Mouse (Mus musculus) left cerebral cortex, postnatal 25 days (tissue): ENCODE results near the gene Rsg1. TPM values are rescaled to one million over a fixed set of nuclear protein-coding genes. Genes with fewer than 3 reads are reported as not detected.

Source experiments
- DNase-seq, 2 experiments: peaks; one replicate each; pipeline ENCODE4 v3.0.0; 2022; ENCODE audit warnings: low spot score in 2 of 2, mixed read lengths in 1 of 2
- intact Hi-C: fragments of 180-260 bp; cut with DNase I; formaldehyde crosslinking; loops from one replicate; pipeline ENCODE4 v1.15.1; 2025
- total RNA-seq, 2 experiments: library from RNA; stranded (reverse); gene quantifications; 2 replicates each; pipeline ENCODE4 v1.2.3; 2021

The Rsg1 gene
- total RNA-seq, 2 experiments from 2014 or later, result 2.5 to 3.2 TPM

DNA sequence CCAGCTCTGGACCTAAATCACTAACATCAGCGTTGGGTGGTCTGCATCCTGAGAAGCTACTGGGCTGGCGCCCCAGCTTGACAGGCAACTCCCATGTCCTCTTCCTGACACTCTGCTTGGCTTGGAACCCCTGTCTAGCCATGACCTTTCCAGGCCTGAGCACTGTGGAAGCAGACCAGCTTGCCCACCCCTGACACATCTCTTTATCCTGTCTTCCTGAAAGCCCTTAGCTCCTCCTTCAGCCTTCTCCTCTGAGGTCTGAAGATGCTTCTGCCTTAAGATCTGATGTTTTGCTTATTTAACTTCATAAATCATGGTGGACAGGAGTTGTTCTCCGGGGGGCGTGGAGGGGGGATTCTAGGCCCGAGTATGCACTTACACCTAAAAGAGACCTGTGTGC lies 29.9 kb downstream of the Rsg1 start:
- no peak for DNase-seq
- intact Hi-C loops, result no loop called here

GRCm38 (mm10) chr4:141244401-141244800 lies 30.6 kb downstream of the Rsg1 start:
- intact Hi-C loops, result no loop called here
- peak in 1 of 2 experiments; percentile 20 for DNase-seq

GRCm38 (mm10) chr4:141244931-141245425 lies 31.2 kb downstream of the Rsg1 start:
- intact Hi-C loops, result no loop called here
- DNase-seq, result peak; percentile 53 to 55

- DNase-seq, result no peak
- intact Hi-C loops, result no loop called here
These were observed 32.6 kb downstream of the Rsg1 start for GRCm38 (mm10) chr4:141246089-141246997.

DNA sequence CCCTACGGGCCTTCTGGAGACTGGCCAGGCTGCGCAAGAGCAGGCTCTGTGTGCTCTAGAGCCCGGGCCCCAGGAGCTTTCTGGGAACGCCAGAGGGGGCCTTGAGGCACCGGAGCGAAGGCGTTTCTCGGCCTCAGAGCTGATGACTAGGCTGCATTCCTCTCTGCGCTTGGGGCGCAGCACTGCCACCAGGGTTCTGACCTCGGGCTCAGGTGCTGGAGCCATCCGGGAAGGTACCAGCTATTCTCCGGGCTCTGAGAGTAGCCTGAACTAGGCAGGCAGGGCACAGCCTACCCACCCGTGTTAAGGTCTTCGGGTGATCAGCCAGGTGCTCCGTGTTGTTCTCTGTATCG lies 33.2 kb downstream of the Rsg1 start:
- intact Hi-C loops, result no loop called here

GRCm38 (mm10) chr4:141247776-141248613 lies 34.2 kb downstream of the Rsg1 start:
- intact Hi-C loops, result no loop called here
- DNase-seq, result no peak

More for the DNA sequence above, 33.2 kb downstream of the Rsg1 start:
- DNase-seq, result no peak

- no peak for DNase-seq
- intact Hi-C loops, result no loop called here
These were observed 34.8 kb downstream of the Rsg1 start for GRCm38 (mm10) chr4:141248614-141248978.

DNA sequence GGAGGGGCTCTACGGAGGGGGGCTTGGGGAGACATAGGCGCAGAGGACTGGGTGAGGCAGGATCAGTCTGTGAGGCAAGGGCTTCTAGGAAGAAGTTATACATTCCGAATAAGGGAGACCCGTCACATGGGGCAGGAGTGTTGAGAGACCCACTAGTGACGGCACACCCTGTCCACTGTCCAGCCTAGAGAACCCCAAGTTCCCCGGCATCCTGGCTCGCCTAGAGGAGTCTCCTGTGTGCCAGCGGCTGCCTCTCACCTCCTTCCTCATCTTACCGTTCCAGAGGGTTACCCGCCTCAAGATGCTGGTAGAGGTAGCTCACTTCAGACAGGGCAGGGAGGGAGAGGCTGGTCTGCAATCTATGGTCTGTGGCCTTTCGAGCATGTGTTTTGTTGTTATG lies 35.6 kb downstream of the Rsg1 start:
- intact Hi-C loops, result no loop called here
- no peak for DNase-seq

GRCm38 (mm10) chr4:141251071-141251470 lies 37.3 kb downstream of the Rsg1 start:
- no peak for DNase-seq
- intact Hi-C loops, result no loop called here

GRCm38 (mm10) chr4:141252641-141253040 lies 38.9 kb downstream of the Rsg1 start:
- DNase-seq, result no peak
- intact Hi-C loops, result no loop called here

DNA sequence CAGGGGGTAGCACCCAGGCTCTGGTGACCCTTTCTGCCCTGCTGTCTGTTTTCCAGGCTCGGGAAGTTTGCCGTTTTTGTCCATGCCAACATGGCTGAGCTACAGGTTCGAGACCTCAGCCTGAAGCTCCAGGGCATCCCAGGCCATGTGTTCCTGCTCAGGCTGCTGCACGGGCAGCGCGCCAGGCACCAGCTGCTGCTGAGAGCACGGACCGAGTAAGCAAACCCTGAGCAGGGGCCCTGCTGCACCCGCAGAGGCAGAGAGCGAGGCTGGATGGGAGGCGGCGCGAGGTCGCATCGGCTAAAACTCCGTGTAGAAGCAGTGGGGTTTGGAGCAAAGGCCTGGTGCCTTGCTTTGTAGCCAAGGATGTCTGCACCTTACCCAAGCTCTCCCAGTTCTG lies 40.5 kb downstream of the Rsg1 start:
- DNase-seq, result peak; percentile 21
- intact Hi-C loops, result no loop called here

- no peak for DNase-seq
- intact Hi-C loops, result no loop called here
These were observed 43.7 kb downstream of the Rsg1 start for GRCm38 (mm10) chr4:141257440-141257839.

GRCm38 (mm10) chr4:141259413-141259812 lies 45.7 kb downstream of the Rsg1 start:
- DNase-seq, result no peak
- intact Hi-C loops, result no loop called here

GRCm38 (mm10) chr4:141260007-141260723 lies 46.4 kb downstream of the Rsg1 start:
- no peak for DNase-seq
- intact Hi-C loops, result no loop called here

DNA sequence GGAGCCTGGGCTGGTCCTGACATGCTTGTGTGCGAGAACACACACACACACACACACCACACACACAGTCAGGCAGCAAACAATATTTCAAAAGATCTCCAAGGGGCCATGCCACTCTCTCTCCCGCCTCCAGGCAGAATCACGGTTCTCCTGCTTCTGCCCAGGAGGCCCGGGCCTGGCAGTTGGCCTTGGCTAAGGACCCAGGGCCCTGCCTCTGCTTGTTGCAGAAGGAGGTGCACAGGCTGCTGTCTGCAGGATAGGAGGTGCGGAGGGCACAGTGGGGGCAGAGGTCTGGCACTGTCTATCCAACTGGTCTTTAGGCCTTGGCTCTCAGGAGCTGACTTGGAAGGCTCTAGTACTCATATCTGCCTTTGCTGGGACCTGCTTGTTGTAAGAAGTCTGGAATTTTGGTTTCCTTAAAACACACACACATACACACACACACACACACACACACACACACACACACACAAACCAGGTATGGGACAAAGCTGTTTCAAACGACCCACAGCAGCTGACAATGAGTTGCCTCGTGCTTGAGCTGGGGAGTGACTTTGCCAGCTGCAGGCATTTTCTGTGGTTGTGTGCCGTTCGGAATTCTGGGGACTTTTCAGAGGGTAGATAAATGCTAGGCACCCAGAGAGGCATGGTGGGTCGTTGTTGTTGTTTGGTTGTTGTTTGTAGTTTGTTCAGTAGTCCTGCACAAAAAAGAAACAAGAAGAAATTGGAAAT lies 49.3 kb downstream of the Rsg1 start:
- DNase-seq, result no peak
- intact Hi-C loops, result no loop called here

DNA sequence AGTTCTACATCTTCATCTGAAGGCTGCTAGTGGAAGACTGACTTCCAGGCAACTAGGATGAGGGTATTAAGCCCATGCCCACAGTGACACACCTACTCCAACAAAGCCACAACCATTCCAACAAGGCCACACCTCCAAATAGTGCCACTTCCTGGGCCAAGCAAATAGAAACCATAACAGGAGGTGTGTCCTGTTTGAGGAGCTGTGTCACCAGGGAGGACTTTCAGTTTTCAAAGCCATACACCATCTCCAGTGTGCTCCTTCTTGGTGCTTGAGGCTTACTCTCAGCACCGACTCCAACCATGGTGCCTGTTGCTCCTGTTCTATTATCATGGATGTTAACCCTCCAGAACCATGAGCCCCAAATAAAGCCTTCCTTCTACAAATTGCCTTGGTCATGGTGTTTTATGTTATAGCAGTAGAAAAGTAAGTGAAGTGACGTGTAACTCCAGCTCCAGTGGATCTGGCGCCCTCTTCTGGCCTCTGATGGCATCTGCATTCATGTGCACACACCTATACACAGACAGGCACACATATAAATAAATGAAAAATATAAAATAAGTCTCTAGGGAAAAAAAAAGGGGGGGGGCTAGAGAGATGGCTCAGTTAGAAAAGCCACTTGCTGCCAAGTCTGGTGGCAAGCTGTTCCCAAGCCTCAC lies 52.4 kb downstream of the Rsg1 start:
- intact Hi-C loops, result loop anchor here (5.0 kb wide), 1 partner anchor 54 kb away; the partner anchor contains the start of gene Rsg1
- no peak for DNase-seq

DNA sequence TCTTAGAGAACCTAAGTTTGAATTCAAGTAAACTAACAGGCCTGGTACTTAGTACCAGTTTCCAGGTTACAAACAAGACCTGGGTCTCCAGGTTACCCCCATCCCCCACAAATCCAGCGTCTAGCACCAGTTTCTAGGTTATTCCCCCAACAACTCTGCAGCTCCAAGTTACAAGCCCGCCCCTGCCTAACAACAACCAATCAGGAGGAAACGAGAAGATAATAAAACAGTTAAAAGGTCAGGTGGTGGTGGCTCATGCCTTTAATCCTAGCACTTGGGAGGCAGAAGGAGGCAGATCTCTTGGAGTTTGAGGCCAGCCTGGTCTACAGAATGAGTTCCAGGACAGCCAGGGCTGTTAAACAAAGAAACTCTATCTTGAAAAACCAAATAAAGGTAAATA lies 53.5 kb downstream of the Rsg1 start:
- no peak for DNase-seq
- intact Hi-C loops, result loop anchor here (5.0 kb wide), 1 partner anchor 55 kb away; the partner anchor contains the start of gene Rsg1

GRCm38 (mm10) chr4:141267837-141268236 lies 54.1 kb downstream of the Rsg1 start:
- peak; percentile 51 to 89 for DNase-seq
- intact Hi-C loops, result loop anchor here (5.0 kb wide), 1 partner anchor 56 kb away; the partner anchor contains the start of gene Rsg1
